Mouse (Mus musculus) c-Kit-positive CD71-positive TER-119-positive erythroid progenitor cells, embryonic 14.5 days (primary cell): ENCODE measurements around the gene Tmem161a.
"Not testable (repeated sequence)": the region's sequence is repeated elsewhere in the genome, so short reads cannot be mapped to it uniquely, and the experiment has no call there.

ENCODE experiments used
- DNase-seq: peaks from one replicate; pipeline ENCODE4 v3.0.0-alpha.2; 2013; ENCODE audit warnings: low spot score

The Tmem161a gene

DNA sequence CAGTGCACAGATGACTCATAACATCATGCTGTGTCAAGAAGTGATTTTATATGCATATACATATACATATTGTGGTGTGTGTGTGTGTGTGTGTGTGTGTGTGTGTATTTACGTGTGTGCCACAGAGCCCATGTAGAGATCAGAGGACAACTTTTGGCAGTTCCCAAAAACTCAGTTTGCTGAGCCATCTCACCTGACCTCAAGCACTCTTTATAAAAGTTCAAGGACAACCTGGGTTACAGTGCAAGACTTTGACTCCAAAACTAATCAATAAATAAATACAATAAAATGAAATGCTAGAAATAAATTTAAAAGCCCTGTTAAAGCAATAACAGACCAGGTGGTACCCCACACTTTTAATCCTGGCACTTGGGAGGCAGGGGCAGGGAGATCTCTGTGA lies 39.1 kb downstream of the Tmem161a start:
- DNase-seq = no peak

DNA sequence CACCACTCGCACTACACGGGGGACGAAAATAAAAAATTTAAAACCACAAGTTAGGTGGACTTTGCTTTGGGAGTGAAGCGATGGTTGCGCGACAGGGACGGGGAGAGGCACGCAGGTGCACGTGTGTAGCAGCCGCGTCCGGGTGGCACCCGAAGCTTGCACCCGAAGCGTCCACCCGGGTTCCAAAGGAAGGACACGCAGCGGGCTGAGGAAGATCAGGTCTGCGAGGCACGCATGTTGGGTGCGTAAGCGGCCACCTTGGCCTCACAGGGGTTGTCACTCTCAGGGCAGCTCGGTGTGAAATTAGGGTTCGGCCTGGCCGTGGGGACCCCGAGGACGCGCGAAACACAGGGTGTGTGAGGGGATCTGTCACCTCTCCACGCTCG lies 39.6 kb downstream of the Tmem161a start:
- DNase-seq = peak; percentile 44

DNA sequence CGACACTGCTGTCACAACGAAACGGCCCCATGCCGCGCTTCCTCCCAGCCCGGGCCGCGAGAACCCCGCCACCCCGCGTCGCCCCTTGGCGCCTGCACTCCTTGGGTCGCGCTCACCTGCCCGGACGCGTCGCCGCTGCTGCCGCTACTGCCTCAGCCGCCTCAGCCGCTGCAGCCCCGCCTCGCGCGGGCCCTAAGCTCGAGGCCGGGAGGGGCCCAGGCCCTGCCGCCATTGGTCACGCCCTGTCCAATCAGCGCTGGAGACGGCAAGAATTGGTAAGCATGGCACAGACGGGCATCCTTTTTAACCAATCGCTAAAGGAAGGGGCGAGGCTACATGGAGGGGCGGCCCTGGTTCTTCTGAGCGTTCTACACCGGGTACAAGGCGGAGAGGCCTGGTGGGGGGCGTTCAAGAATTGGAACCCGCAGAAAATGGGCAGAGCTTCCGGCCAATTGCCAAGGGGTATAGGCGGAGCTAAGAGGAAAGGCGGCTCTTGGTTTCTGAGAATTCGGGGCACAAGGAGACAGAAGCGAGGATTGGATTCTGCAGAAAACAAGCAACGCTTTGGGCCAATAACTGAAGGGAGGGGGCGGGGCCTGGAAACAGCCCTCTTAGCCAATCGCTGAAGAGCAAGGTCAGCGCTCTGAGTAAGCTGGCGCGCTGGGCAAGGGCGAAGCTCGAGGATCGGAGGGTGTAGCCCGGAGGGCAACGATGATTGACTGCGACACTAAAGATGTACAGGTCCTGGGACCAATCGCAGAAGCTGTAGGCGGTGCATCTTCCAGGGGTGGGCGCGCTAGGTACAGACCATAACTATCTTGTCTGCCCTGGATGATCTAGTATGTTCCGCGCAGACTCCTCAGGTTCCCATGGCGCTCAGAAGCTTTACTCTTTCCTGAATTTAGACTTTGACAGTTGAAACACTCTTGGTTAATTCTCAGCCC lies 40.2 kb downstream of the Tmem161a start, which contains the start of gene Slc25a42:
Gene Slc25a42 (minus strand): TSS at position 194 of the 944 bp plus-strand sequence.
- peak; percentile 99 for DNase-seq

DNA sequence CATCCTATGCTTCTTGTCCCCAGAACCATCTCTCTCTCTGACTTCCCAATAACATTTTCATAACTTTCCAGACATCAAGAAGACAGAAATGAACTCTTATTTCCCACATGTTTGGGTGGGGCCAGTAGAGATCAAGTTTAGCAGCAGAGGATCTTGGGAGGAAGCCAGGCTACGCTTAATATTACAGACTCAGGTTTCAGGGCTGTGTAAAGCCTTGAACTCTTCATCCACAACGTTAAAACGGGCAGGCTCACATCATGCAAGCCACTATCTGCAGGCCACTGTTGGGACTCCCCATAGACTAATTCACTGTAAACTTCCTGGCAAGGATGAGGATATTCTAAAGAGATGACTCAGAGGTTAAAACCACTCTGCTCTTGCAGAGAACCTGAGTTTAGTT lies 42.3 kb downstream of the Tmem161a start:
- DNase-seq = no peak

DNA sequence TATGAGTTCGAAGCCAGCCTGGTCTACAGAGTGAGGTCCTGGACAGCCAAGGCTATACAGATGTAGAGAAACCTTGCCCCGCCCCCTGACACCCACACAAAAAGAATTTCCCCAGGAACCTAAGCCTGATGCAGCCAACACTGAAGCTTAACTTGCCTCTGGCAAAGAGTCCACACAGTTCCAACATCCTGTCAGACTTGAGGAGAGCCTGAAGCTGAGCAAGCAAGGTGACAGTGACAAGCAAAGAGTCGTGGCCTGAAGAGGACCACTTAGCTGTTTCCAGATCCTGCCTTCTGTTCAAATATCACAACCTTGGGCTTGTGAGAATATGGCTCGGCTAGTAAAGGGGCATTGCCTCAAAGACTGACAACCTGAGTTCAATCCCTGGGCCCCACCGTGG lies 42.9 kb downstream of the Tmem161a start:
- no peak for DNase-seq

DNA sequence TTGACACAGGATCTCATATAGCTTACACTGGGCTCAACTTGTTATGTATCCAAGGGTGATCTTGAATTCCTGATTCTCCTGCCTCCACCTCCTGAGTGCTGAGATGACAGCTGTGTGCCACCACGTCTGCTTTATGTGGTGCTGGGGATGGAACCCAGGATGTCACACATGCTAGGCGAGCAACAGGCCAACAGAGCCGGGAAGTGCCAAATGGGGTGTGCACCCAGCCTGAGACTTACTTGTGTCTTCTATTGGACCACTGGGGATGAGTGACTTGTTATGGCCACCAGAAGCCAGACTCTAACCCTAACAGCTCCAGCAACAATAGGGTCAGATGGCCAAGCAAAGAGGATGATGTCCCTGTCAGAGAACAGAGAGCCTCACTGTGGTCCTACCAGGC lies 44.0 kb downstream of the Tmem161a start:
- DNase-seq = not testable (repeated sequence)

DNA sequence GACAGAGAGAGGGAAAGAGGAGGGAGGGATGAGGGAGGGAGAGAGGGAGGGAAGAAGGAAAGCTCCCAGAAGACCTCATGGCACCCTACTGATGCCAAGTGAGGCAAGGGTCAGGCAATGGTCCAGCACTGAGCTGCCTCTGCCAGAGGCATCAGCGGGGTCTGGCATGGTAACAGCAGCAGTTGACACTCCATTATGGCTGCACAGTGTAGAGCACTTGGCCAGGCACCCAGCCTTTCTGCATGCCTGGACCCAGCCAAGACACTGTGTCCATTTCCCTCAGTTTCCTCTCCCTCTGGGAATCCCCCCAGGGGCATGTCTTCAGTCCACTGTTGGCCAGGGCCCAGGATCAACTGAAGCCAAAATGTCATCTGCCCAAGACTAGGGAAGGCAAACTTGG lies 44.4 kb downstream of the Tmem161a start:
- DNase-seq = no peak

DNA sequence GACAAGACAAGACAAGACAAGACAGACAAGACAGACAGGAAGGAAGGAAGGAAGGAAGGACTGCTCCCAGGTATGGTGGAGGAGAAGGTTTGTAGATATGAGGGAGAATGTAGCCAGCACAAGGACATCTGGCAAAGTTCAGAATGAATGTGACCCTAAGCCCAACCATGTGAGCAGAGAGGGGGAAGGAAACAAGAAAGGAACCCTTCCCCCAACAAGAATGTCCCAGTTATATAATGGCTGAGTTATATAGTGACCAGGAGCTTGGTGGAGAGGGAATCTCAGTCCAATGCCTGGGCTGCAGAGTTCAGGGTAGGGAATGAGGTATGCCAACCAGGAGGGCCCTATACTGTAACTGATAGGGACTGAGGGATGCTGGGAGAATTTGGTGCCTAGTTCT lies 45.3 kb downstream of the Tmem161a start:
- DNase-seq = no peak

DNA sequence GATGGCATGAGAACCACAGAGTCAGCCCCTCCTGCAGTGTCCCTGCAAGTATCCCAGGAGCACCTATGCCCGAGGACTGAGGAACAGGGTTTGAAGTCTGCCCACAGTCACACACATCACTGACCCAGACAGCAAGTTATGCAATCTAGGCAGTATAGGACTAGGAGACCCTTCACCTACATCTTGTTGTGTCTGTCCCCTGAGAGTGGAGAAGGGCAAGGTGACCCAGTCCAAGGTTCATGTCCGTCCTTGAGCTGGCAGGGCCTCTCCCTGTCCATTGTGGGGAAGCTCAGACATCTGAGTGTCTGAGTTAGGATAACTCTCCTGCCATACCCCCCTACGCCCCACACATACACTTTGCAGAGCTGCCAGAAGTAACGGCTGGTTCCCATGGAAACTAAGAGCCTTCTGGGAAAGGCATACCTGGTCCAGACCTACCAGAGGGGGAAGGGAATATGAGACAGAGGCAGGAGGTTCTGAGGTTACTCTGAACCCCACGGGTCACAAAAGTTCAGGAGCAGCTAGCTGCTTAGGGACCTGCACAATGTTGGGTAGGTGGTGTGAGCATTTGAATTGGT lies 47.0 kb downstream of the Tmem161a start:
- no peak for DNase-seq

- no peak for DNase-seq
Observed at GRCm38 (mm10) chr8:70220236-70220840, 48.2 kb downstream of the Tmem161a start.

- no peak for DNase-seq
Observed at GRCm38 (mm10) chr8:70220911-70221310, 48.8 kb downstream of the Tmem161a start.

DNA sequence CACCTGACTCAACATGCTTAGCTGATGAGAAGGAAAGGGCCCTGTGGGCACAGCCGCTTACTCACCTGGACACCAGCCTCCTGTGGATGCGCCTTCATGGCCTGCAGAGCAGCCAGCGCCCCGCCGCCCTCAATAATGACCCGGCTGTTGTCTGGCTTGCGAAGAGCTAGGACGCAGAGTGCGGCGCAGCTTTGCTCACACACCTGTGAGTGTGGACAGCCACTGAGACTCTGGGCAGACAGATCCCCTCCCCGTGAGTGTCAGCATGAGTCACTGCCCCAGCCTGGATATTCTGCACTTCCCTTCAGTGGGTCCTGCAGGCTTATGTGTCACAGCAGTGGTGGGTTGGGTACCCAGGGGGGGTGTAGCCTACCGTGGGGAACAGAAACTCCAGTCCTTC lies 49.9 kb downstream of the Tmem161a start:
- no peak for DNase-seq

GRCm38 (mm10) chr8:70223341-70223740 lies 51.2 kb downstream of the Tmem161a start:
- no peak for DNase-seq

GRCm38 (mm10) chr8:70227997-70228396 lies 55.8 kb downstream of the Tmem161a start:
- DNase-seq = no peak

DNA sequence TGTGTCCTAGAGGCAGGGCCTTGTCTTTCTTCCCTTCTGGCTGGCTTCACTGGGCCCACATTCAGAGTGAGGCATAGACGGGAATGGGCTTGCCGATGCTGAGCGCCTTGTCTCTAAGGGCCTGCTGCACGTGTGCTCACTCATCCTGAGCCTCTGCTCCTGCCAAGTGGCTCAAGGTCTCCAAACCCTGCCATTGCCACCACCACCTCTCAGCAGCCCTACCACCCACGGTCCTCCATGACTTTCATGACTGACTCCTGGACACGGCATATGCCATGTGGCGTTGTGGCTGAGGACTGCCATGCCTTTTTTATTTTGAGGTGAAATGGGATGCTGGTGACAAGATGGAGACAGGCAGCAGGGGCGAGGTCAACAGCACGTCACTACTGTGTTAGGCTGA lies 58.7 kb downstream of the Tmem161a start:
- DNase-seq = no peak
